Mouse (Mus musculus): ENCODE measurements around the gene Spc24. TPM values are rescaled to one million over a fixed set of nuclear protein-coding genes. Genes with fewer than 3 reads are reported as not detected.

The Spc24 gene
- polyA plus RNA-seq, 1 experiment, result 59.0 TPM

DNA sequence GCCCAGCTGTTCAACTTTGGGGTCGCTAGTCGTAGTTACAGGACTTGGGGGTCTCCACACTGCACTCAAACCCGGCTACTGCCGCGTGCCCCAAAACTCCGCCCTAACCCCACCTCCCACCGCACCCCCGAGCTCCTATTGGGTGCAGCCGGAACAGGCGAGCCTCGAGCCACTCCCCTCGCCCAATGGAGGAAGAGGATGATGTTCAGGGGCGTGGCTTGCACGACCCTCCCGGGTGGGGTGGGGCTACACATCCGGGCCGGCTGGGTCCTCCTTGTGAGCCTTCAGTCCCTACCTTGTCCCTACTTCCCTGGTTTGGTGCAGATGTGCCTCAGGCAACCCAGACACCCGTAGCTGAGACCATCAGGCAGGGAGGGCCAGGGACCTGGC, 36.0 kb downstream of the Spc24 start:
- H3K27me3 ChIP-seq (ENCODE audit: control insufficient read depth, insufficient read depth, low read length), result no peaks in the 10 kb centered on the region
- no peaks in the 10 kb centered on the region for H3K36me3 ChIP-seq (ENCODE audit: control insufficient read depth, insufficient read depth, low read length)
- no peak overlapping the region for H3K27ac ChIP-seq (ENCODE audit: control insufficient read depth, insufficient read depth, low read length)
- peak overlapping the region; percentile 52 for H3K4me3 ChIP-seq (ENCODE audit: control insufficient read depth, insufficient read depth, low read length)
- TF ChIP-seq POLR2A (IDR thresholded peaks at IDR 0.05; ENCODE audit: control insufficient read depth, extremely low read depth, insufficient read depth, low read length, poor library complexity) (0 out of 2 replicates have a peak, but pooled peaks have one; percentile 16), CTCF (IDR thresholded peaks at IDR 0.05; ENCODE audit: borderline replicate concordance, control insufficient read depth, extremely low read depth, insufficient read depth, low read length, poor library complexity) (0 out of 2 replicates have a peak, but pooled peaks have one; percentile 42)
- DNase-seq, result peak; percentile 96
- under 1% methylated on average over 18 of the region's 18 CpGs for WGBS
- H3K4me1 ChIP-seq (replicated peaks; ENCODE audit: control insufficient read depth, insufficient read depth, low read length), result peaks cover 18% of the 10 kb centered on the region

DNA sequence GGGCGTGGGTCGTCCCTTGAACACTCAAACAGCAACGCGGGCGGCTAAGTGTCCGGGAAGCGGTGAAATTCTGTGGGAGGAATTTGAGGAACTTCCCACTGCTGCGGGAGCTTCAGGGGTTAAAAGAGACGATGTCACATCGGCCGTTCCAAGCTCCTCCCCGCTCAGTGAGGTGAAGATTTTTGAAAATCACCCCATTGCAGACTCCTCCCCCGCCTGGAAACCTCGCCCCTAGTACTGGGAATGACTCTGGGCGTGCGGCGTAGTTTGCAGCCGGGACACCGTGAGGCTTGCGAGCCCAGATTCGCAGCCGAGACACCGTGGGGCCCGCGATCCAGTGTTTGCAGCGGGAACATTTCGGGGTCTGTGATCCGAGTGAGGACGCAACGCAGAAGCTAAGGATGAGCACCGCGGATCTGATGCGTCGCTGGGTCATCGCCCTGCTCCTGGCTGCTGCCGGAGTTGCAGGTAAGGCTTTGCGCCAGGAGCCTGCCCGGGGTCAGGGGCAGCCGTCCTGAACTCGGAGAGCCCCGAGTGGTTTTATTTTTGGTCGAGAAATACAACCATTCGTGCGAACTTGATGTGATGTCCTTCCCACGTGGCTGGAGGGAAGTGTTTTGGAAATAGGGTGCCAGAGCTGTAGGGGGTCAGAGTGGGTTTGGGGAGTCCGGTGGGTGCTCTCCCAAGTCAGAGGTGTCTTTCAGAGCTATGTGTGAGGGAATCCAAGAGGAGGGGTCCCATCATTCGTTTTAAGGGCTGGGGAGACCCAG, 36.5 kb downstream of the Spc24 start, which contains the start of gene Ldlr:
Gene Ldlr (plus strand): TSS at position 107 of the 770 bp plus-strand sequence.
- no peak for TF ChIP-seq POLR2A (IDR thresholded peaks at IDR 0.05; ENCODE audit: control insufficient read depth, extremely low read depth, insufficient read depth, low read length, poor library complexity)
- TF ChIP-seq CTCF (IDR thresholded peaks at IDR 0.05; ENCODE audit: borderline replicate concordance, control insufficient read depth, extremely low read depth, insufficient read depth, low read length, poor library complexity), result no peak

GRCm38 (mm10) chr9:21721036-21721435, 39.1 kb downstream of the Spc24 start:
- DNase-seq, result no peak
- H3K36me3 ChIP-seq (ENCODE audit: control insufficient read depth, insufficient read depth, low read length), result no peaks in the 10 kb centered on the region
- H3K27ac ChIP-seq (ENCODE audit: control insufficient read depth, insufficient read depth, low read length), result no peak overlapping the region
- H3K27me3 ChIP-seq (ENCODE audit: control insufficient read depth, insufficient read depth, low read length), result no peaks in the 10 kb centered on the region
- WGBS, result 98% methylated on average over 2 of the region's 2 CpGs
- H3K4me1 ChIP-seq (replicated peaks; ENCODE audit: control insufficient read depth, insufficient read depth, low read length), result peaks cover 16% of the 10 kb centered on the region
- no peak overlapping the region for H3K4me3 ChIP-seq (ENCODE audit: control insufficient read depth, insufficient read depth, low read length)
- no peak for TF ChIP-seq CTCF (IDR thresholded peaks at IDR 0.05; ENCODE audit: borderline replicate concordance, control insufficient read depth, extremely low read depth, insufficient read depth, low read length, poor library complexity)
- TF ChIP-seq POLR2A (IDR thresholded peaks at IDR 0.05; ENCODE audit: control insufficient read depth, extremely low read depth, insufficient read depth, low read length, poor library complexity), result no peak

More for the DNA sequence above, 36.5 kb downstream of the Spc24 start, which contains the start of gene Ldlr:
- under 1% methylated on average over 47 of the region's 47 CpGs for WGBS
- Histone ChIP-seq H3K27ac (ENCODE audit: control insufficient read depth, insufficient read depth, low read length) (no peak within 1 kb of the TSS), H3K27me3 (ENCODE audit: control insufficient read depth, insufficient read depth, low read length) (no peaks in the 10 kb centered on the region), H3K36me3 (ENCODE audit: control insufficient read depth, insufficient read depth, low read length) (no peaks in the 10 kb centered on the region), H3K4me3 (ENCODE audit: control insufficient read depth, insufficient read depth, low read length) (peak within 1 kb of the TSS; percentile 52), H3K4me1 (replicated peaks; ENCODE audit: control insufficient read depth, insufficient read depth, low read length) (peaks cover 18% of the 10 kb centered on the region)
- DNase-seq, result peak; percentile 51

DNA sequence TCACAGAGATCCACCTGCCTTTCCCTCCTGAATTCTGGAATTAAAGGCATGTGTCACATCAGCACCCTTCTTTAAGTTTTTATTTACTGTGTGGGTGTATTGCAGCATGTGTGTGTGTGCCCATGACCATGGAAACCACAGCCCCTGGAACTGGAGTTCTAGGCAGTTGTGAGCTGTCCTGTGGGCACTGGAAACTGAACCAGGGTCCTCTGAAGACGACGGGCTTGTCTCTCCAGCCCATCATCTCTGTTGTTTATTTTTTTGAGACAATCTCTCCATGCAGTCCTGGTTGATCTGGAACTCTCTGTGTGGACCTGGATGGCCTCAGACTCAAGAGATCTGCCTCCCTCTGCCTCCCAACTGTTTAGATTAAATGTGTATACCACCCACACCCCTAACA, 43.1 kb downstream of the Spc24 start:
- H3K4me3 ChIP-seq (ENCODE audit: control insufficient read depth, insufficient read depth, low read length), result no peak overlapping the region
- TF ChIP-seq CTCF (IDR thresholded peaks at IDR 0.05; ENCODE audit: borderline replicate concordance, control insufficient read depth, extremely low read depth, insufficient read depth, low read length, poor library complexity) (no peak), POLR2A (IDR thresholded peaks at IDR 0.05; ENCODE audit: control insufficient read depth, extremely low read depth, insufficient read depth, low read length, poor library complexity) (no peak)
- 98% methylated on average over 2 of the region's 2 CpGs for WGBS
- H3K27me3 ChIP-seq (ENCODE audit: control insufficient read depth, insufficient read depth, low read length), result no peaks in the 10 kb centered on the region
- DNase-seq, result no peak
- no peaks in the 10 kb centered on the region; the same call in 1 of the 2 replicates for H3K4me1 ChIP-seq (replicated peaks; ENCODE audit: control insufficient read depth, insufficient read depth, low read length)
- no peaks in the 10 kb centered on the region for H3K36me3 ChIP-seq (ENCODE audit: control insufficient read depth, insufficient read depth, low read length)
- H3K27ac ChIP-seq (ENCODE audit: control insufficient read depth, insufficient read depth, low read length), result no peak overlapping the region

GRCm38 (mm10) chr9:21715298-21715697, 44.8 kb downstream of the Spc24 start:
- DNase-seq, result no peak
- WGBS, result 40% methylated on average over 4 of the region's 4 CpGs

DNA sequence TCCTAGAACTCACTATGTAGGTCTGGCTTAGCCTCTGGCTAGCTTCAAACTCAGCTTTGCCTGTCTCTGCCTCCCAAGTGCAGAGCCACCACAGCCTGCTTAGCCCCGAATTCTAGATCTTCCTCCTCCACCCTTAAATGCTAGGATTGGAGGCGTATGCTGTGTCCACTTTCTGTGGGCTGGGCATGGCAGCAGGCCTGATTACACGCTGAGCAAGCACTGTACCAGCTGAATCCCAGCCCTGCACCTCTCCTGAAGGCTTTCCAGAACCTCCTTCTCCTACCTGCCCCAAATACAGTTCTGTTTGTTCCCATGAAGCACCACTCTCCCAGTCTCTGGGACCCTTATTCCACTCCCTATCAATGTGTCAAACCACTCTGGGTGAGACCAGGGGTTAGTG, 50.8 kb downstream of the Spc24 start:
- no peaks in the 10 kb centered on the region for H3K27me3 ChIP-seq (ENCODE audit: control insufficient read depth, insufficient read depth, low read length)
- TF ChIP-seq POLR2A (IDR thresholded peaks at IDR 0.05; ENCODE audit: control insufficient read depth, extremely low read depth, insufficient read depth, low read length, poor library complexity) (no peak), CTCF (IDR thresholded peaks at IDR 0.05; ENCODE audit: borderline replicate concordance, control insufficient read depth, extremely low read depth, insufficient read depth, low read length, poor library complexity) (no peak)
- DNase-seq, result no peak
- no peaks in the 10 kb centered on the region for H3K4me1 ChIP-seq (replicated peaks; ENCODE audit: control insufficient read depth, insufficient read depth, low read length)
- H3K27ac ChIP-seq (ENCODE audit: control insufficient read depth, insufficient read depth, low read length), result no peak overlapping the region
- H3K4me3 ChIP-seq (ENCODE audit: control insufficient read depth, insufficient read depth, low read length), result no peak overlapping the region
- H3K36me3 ChIP-seq (ENCODE audit: control insufficient read depth, insufficient read depth, low read length), result peaks cover 4% of the 10 kb centered on the region
- 96% methylated on average over 3 of the region's 3 CpGs for WGBS

More at GRCm38 (mm10) chr9:21715298-21715697, 44.8 kb downstream of the Spc24 start:
- TF ChIP-seq POLR2A (IDR thresholded peaks at IDR 0.05; ENCODE audit: control insufficient read depth, extremely low read depth, insufficient read depth, low read length, poor library complexity), result no peak
- Histone ChIP-seq H3K4me1 (replicated peaks; ENCODE audit: control insufficient read depth, insufficient read depth, low read length) (no peaks in the 10 kb centered on the region; the same call in 1 of the 2 replicates), H3K36me3 (ENCODE audit: control insufficient read depth, insufficient read depth, low read length) (no peaks in the 10 kb centered on the region), H3K27ac (ENCODE audit: control insufficient read depth, insufficient read depth, low read length) (no peak overlapping the region), H3K27me3 (ENCODE audit: control insufficient read depth, insufficient read depth, low read length) (no peaks in the 10 kb centered on the region), H3K4me3 (ENCODE audit: control insufficient read depth, insufficient read depth, low read length) (no peak overlapping the region)
